Mouse (Mus musculus): ENCODE data around the gene Atp8a2. TPM values are rescaled to one million over a fixed set of nuclear protein-coding genes. Genes with fewer than 3 reads are reported as not detected.
"Not testable (repeated sequence)": the region's sequence is repeated elsewhere in the genome, so short reads cannot be mapped to it uniquely, and the experiment has no call there.

Atp8a2 gene
- total RNA-seq, 2 experiments from 2014 or later: 4.0 to 5.8 TPM

- intact Hi-C loops (cut with DNase I): no loop called here
- no peak for DNase-seq
These were observed 331.0 kb downstream of the Atp8a2 start for GRCm38 (mm10) chr14:59866001-59866400.

GRCm38 (mm10) chr14:59862351-59862750 is 334.6 kb downstream of the Atp8a2 start:
- no peak for DNase-seq
- intact Hi-C loops (cut with DNase I): no loop called here

GRCm38 (mm10) chr14:59859830-59860229 is 337.1 kb downstream of the Atp8a2 start:
- intact Hi-C loops (cut with DNase I): no loop called here
- no peak for DNase-seq

GRCm38 (mm10) chr14:59858501-59859225 is 338.3 kb downstream of the Atp8a2 start:
- intact Hi-C loops (cut with DNase I): no loop called here
- peak in 1 of 2 experiments; percentile 5 for DNase-seq

- intact Hi-C loops (cut with DNase I): loop anchor here (5.0 kb wide), 1 partner anchor 84 kb away; no protein-coding TSS in a partner anchor
- no peak for DNase-seq
These were observed 343.8 kb downstream of the Atp8a2 start for GRCm38 (mm10) chr14:59853139-59853538.

GRCm38 (mm10) chr14:59846609-59847375 is 350.2 kb downstream of the Atp8a2 start:
- DNase-seq: no peak
- intact Hi-C loops (cut with DNase I): no loop called here

- intact Hi-C loops (cut with DNase I): no loop called here
- DNase-seq: no peak
These were observed 353.6 kb downstream of the Atp8a2 start for GRCm38 (mm10) chr14:59843264-59843942.

- no peak for DNase-seq
- intact Hi-C loops (cut with DNase I): no loop called here
These were observed 356.8 kb downstream of the Atp8a2 start for GRCm38 (mm10) chr14:59839951-59840720.

GRCm38 (mm10) chr14:59838446-59839259 is 358.3 kb downstream of the Atp8a2 start:
- intact Hi-C loops (cut with DNase I); DNase-seq: not testable (repeated sequence)

- DNase-seq; intact Hi-C loops (cut with DNase I): not testable (repeated sequence)
These were observed 359.2 kb downstream of the Atp8a2 start for GRCm38 (mm10) chr14:59837691-59838241.

- DNase-seq: no peak
- intact Hi-C loops (cut with DNase I): no loop called here
These were observed 360.0 kb downstream of the Atp8a2 start for GRCm38 (mm10) chr14:59836876-59837543.

GRCm38 (mm10) chr14:59829580-59829979 is 367.4 kb downstream of the Atp8a2 start:
- intact Hi-C loops (cut with DNase I): no loop called here
- DNase-seq: no peak

GRCm38 (mm10) chr14:59827409-59827808 is 369.6 kb downstream of the Atp8a2 start:
- no peak for DNase-seq
- intact Hi-C loops (cut with DNase I): no loop called here

GRCm38 (mm10) chr14:59820115-59820419 is 376.9 kb downstream of the Atp8a2 start:
- intact Hi-C loops (cut with DNase I): no loop called here
- no peak for DNase-seq

GRCm38 (mm10) chr14:59819215-59820114 is 377.5 kb downstream of the Atp8a2 start:
- DNase-seq: no peak
- intact Hi-C loops (cut with DNase I): no loop called here

- DNase-seq; intact Hi-C loops (cut with DNase I): not testable (repeated sequence)
These were observed 386.7 kb downstream of the Atp8a2 start for GRCm38 (mm10) chr14:59810316-59810715.

- no peak for DNase-seq
- intact Hi-C loops (cut with DNase I): no loop called here
These were observed 387.2 kb downstream of the Atp8a2 start for GRCm38 (mm10) chr14:59809790-59810189.
